ENCODE assay signal across 11 mouse cellular contexts in genomic region chr4:39380771-39381170, GRCm38 (mm10).
"Had no signal": no experiment of that assay in that cellular context is flagged by ENCODE, and none has a peak within 500 bp of the region (broad histone marks: within the 10 kb centered on the region; RNA-seq: fewer than 3 reads in every experiment).

No protein-coding gene starts in this region.

- DNase-seq: kidney, adult 8-10 months; kidney, postnatal 36 days; layer of hippocampus, adult 9-11 months; layer of hippocampus, postnatal 36 days; left cerebral cortex, postnatal 4 days; liver, postnatal 0 days; lung, embryonic 14.5 days; retina, postnatal 1 day; right cerebral cortex, postnatal 25 days; spleen, adult 18-20 months; thymus, postnatal 25 days had no signal
